Mouse (Mus musculus) lung, embryonic 14.5 days (tissue): ENCODE results near the gene Atg4a-ps. TPM values are rescaled to one million over a fixed set of nuclear protein-coding genes. Genes with fewer than 3 reads are reported as not detected.
"Not testable (repeated sequence)": the region's sequence is repeated elsewhere in the genome, so short reads cannot be mapped to it uniquely, and the experiment has no call there.

Experiments used
- ATAC-seq: fragments of 200-750 bp; cut with Nextera tagmentation; 2 replicates; pipeline ENCODE4 v1.8.0; 2017; ENCODE audit warnings: mild to moderate bottlenecking, moderate TSS enrichment, moderate library complexity; ENCODE audit not compliant: insufficient read depth
- DNase-seq: peaks from one replicate; pipeline ENCODE4 v3.0.0-alpha.2; 2015
- H3K27ac ChIP-seq: fragments of 300-500 bp; sonication (generic); 2 replicates; pipeline ENCODE4 v1.5.1; 2014; ENCODE audit warnings: low read depth, mild to moderate bottlenecking, moderate library complexity
- H3K27me3 ChIP-seq: fragments of 300-500 bp; sonication (generic); 2 replicates; pipeline ENCODE4 v1.6.1; 2014; ENCODE audit warnings: low read length, control low read depth; ENCODE audit not compliant: insufficient read depth
- H3K36me3 ChIP-seq: fragments of 300-500 bp; sonication (generic); 2 replicates; pipeline ENCODE4 v1.6.1; 2014; ENCODE audit warnings: control low read depth; ENCODE audit not compliant: insufficient read depth
- H3K4me1 ChIP-seq: fragments of 300-500 bp; sonication (generic); 2 replicates; pipeline ENCODE4 v1.6.1; 2014; ENCODE audit warnings: antibody characterized with exemption, control low read depth; ENCODE audit not compliant: insufficient read depth
- H3K4me2 ChIP-seq: fragments of 300-500 bp; sonication (generic); 2 replicates; pipeline ENCODE4 v1.6.1; 2014; ENCODE audit warnings: mild to moderate bottlenecking
- H3K4me3 ChIP-seq: fragments of 300-500 bp; sonication (generic); 2 replicates; pipeline ENCODE4 v1.5.1; 2014; ENCODE audit warnings: low read depth, low read length
- H3K9ac ChIP-seq: fragments of 300-500 bp; sonication (generic); 2 replicates; pipeline ENCODE4 v1.6.1; 2014
- H3K9me3 ChIP-seq: fragments of 300-500 bp; sonication (generic); 2 replicates; pipeline ENCODE4 v1.6.1; 2016; ENCODE audit warnings: low read depth, low read length, control low read depth
- CTCF ChIP-seq: IDR thresholded peaks from 2 replicates; pipeline ENCODE4 v1.5.1; 2016; ENCODE audit warnings: antibody characterized with exemption, low read depth
- WGBS: fragments of 180-500 bp; shearing (Covaris S2); extraction: QIAGEN DNeasy Blood & Tissue Kit; methylation state at CpG from one replicate; pipeline ENCODE4 v1.1.7; 2014; 5-methylcytosine and 5-hydroxymethylcytosine counted together
- polyA plus RNA-seq: library from polyadenylated mRNA; unstranded; fragments of >200 nt; fragmentation: Nextera tagmentation; extraction: Ambion mirVana; gene quantifications from 2 replicates; pipeline ENCODE4 v1.2.1, GENCODE M21; 2014

The Atg4a-ps gene
- polyA plus RNA-seq, result 0.20 and 0.32 TPM in 2 replicates

- H3K27me3 ChIP-seq, H3K36me3 ChIP-seq, H3K4me3 ChIP-seq, H3K9ac ChIP-seq, H3K4me2 ChIP-seq, H3K9me3 ChIP-seq, ATAC-seq, DNase-seq: not testable (repeated sequence)
- H3K27ac ChIP-seq, result peak within 1 kb of the TSS; percentile 46; the same call in 1 of the 2 replicates
- WGBS, result 79% methylated on average over 2 of the region's 2 CpGs
- peaks cover 14% of the 10 kb centered on the region for H3K4me1 ChIP-seq
Measured at GRCm38 (mm10) chr3:103645968-103646367, at the start of gene Atg4a-ps. Atg4a-ps (minus strand) TSS chr3:103646068.

- no peak overlapping the region for H3K4me3 ChIP-seq
- ATAC-seq (no peak), DNase-seq (no peak)
- WGBS, result 57% methylated on average over 3 of the region's 3 CpGs
- no peak overlapping the region for H3K27ac ChIP-seq
- H3K4me2 ChIP-seq, result no peak overlapping the region
- TF ChIP-seq CTCF, result no peak
- no peaks in the 10 kb centered on the region for H3K36me3 ChIP-seq
- H3K27me3 ChIP-seq, result no peaks in the 10 kb centered on the region
- no peaks in the 10 kb centered on the region for H3K9me3 ChIP-seq
- no peaks in the 10 kb centered on the region for H3K4me1 ChIP-seq
- no peak overlapping the region for H3K9ac ChIP-seq
Measured at GRCm38 (mm10) chr3:103695556-103695955, 49.7 kb upstream of the Atg4a-ps start.

GRCm38 (mm10) chr3:103690506-103690905 lies 44.6 kb upstream of the Atg4a-ps start:
- peak; percentile 35 for TF ChIP-seq CTCF
- no peaks in the 10 kb centered on the region for H3K4me1 ChIP-seq
- H3K9me3 ChIP-seq, result no peaks in the 10 kb centered on the region
- DNase-seq, result peak; percentile 44
- H3K4me3 ChIP-seq, result no peak overlapping the region
- no peak overlapping the region for H3K9ac ChIP-seq
- H3K27me3 ChIP-seq, result no peaks in the 10 kb centered on the region
- 74% methylated on average over 3 of the region's 3 CpGs for WGBS
- H3K4me2 ChIP-seq, result no peak overlapping the region
- no peak for ATAC-seq
- no peaks in the 10 kb centered on the region for H3K36me3 ChIP-seq
- no peak overlapping the region for H3K27ac ChIP-seq

DNA sequence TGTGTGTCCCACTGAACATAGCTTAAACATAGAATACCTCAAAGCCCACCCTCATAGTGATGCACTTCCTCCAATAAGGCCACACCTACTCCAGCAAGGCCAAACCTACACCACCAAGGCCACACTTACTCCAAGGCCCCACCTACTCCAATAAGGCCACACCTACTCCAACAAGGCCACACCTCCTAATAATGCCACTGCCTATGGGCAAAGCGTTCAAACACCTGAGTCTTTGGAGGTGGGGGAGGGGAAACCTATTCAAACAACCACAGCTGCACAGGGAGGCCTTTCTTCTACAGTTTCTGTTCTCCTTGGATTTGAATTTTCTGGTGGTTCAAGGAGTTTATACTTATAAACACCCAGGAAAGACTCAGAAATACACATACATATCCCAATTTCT lies 43.2 kb upstream of the Atg4a-ps start:
- Histone ChIP-seq H3K9me3 (no peaks in the 10 kb centered on the region), H3K9ac (no peak overlapping the region), H3K27ac (no peak overlapping the region), H3K4me2 (no peak overlapping the region), H3K27me3 (no peaks in the 10 kb centered on the region), H3K4me1 (no peaks in the 10 kb centered on the region), H3K4me3 (no peak overlapping the region), H3K36me3 (no peaks in the 10 kb centered on the region)
- ATAC-seq (no peak), DNase-seq (no peak)
- TF ChIP-seq CTCF, result no peak
- 63% methylated on average over 1 of the region's 1 CpGs for WGBS

- H3K27ac ChIP-seq, result no peak overlapping the region
- TF ChIP-seq CTCF, result no peak
- no peaks in the 10 kb centered on the region for H3K9me3 ChIP-seq
- H3K9ac ChIP-seq, result no peak overlapping the region
- ATAC-seq (no peak), DNase-seq (no peak)
- H3K4me1 ChIP-seq, result no peaks in the 10 kb centered on the region
- no peak overlapping the region for H3K4me2 ChIP-seq
- no peaks in the 10 kb centered on the region for H3K36me3 ChIP-seq
- H3K27me3 ChIP-seq, result no peaks in the 10 kb centered on the region
- 39% methylated on average over 5 of the region's 5 CpGs for WGBS
- H3K4me3 ChIP-seq, result no peak overlapping the region
Measured at GRCm38 (mm10) chr3:103683966-103684319, 38.1 kb upstream of the Atg4a-ps start.

- WGBS, result 8% methylated on average over 21 of the region's 21 CpGs
- Histone ChIP-seq H3K36me3 (no peaks in the 10 kb centered on the region), H3K4me1 (no peaks in the 10 kb centered on the region), H3K9ac (no peak overlapping the region), H3K4me3 (no peak overlapping the region), H3K27me3 (no peaks in the 10 kb centered on the region), H3K4me2 (no peak overlapping the region), H3K27ac (no peak overlapping the region), H3K9me3 (no peaks in the 10 kb centered on the region)
- no peak for TF ChIP-seq CTCF
- DNase-seq (no peak), ATAC-seq (no peak)
Measured at GRCm38 (mm10) chr3:103683234-103683965, 37.5 kb upstream of the Atg4a-ps start.

DNA sequence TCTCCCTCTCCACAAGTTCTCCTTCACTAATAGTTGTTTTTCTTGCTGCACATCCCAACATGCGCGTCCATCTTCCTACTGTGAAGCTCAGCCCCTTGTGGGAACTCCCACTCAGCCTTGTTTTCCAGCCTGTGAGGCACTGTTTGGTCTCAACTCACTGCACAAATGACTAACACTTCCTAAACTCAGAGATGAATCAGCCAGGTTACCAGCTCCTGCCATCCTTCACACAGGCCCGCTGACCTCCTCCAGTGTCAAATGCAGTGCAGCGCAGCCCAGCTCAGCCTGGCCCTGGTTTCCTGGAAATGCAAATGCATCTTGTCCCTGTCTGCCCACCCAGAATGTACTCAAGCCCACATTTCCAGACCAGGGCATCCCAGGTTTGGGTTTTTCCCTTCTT lies 36.6 kb upstream of the Atg4a-ps start:
- WGBS, result 53% methylated on average over 4 of the region's 4 CpGs
- no peak for TF ChIP-seq CTCF
- Histone ChIP-seq H3K27me3 (no peaks in the 10 kb centered on the region), H3K4me2 (no peak overlapping the region), H3K9ac (no peak overlapping the region), H3K27ac (no peak overlapping the region), H3K36me3 (no peaks in the 10 kb centered on the region), H3K9me3 (no peaks in the 10 kb centered on the region), H3K4me3 (no peak overlapping the region), H3K4me1 (no peaks in the 10 kb centered on the region)
- ATAC-seq, result no peak
- no peak for DNase-seq

DNA sequence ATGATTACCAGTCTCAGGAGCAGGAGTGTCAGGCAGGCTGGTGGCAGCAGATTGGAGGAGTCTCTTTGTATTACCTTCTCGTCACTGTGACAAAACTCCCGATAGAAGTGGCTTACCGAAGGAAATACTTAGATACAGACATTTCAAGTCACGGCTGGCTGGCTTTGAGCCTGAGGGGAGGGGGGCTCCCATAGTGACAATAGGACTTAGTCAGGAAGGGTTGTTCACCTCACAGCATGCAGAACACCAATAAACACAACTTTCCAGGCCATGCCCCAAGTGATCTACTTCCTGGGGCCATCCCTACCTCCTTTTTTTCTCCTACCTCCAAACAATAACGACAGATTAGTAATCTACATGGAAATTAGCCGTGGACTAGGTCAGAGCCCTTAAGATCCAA lies 32.9 kb upstream of the Atg4a-ps start:
- no peak overlapping the region for H3K9ac ChIP-seq
- H3K4me1 ChIP-seq, result no peaks in the 10 kb centered on the region
- no peak for DNase-seq
- no peak for TF ChIP-seq CTCF
- no peaks in the 10 kb centered on the region for H3K9me3 ChIP-seq
- 49% methylated on average over 6 of the region's 6 CpGs for WGBS
- no peak for ATAC-seq
- H3K36me3 ChIP-seq, result no peaks in the 10 kb centered on the region
- no peak overlapping the region for H3K4me3 ChIP-seq
- H3K4me2 ChIP-seq, result no peak overlapping the region
- H3K27ac ChIP-seq, result no peak overlapping the region
- no peaks in the 10 kb centered on the region for H3K27me3 ChIP-seq
